Mouse (Mus musculus): ENCODE measurements around the gene Ctdspl. TPM values are rescaled to one million over a fixed set of nuclear protein-coding genes. Genes with fewer than 3 reads are reported as not detected.

The Ctdspl gene
- polyA plus RNA-seq, 1 experiment from 2014 or later, result 21.9 TPM

DNA sequence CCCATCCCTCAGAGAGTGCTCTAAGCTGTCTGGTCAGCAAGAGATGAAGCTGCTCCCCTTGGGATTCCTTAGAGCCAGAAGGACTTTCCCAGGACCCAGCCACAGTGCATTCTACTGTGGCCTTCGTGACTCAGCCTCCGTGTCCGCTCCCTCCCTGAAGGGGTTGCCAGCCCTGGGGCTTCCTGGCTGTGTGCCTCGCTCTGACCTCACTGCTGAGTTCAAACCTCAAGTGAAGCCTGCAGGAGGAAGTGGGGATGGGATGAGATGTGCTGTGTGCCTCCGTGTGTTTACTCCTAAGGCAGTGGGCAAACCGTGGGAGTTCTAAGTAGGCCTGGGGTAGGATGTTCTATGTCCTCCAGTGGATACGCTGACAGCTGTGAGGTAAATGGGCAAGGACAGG is 109.6 kb downstream of the Ctdspl start:
- WGBS, result 48% methylated on average over 7 of the region's 7 CpGs
- ATAC-seq (replicated peaks; ENCODE audit: low FRiP score, low read depth), result no peak
- Histone ChIP-seq H3K4me1 (replicated peaks; ENCODE audit: insufficient read depth, low read length) (peaks cover 6% of the 10 kb centered on the region; the same call in 1 of the 2 replicates), H3K4me3 (replicated peaks; ENCODE audit: low read depth, low read length) (no peak overlapping the region), H3K4me2 (ENCODE audit: low read length) (no peak overlapping the region), H3K36me3 (ENCODE audit: insufficient read depth, low read length) (peaks cover 28% of the 10 kb centered on the region), H3K9ac (ENCODE audit: low read depth, low read length) (no peak overlapping the region), H3K27ac (no peak overlapping the region), H3K27me3 (ENCODE audit: insufficient read depth, low read length) (no peaks in the 10 kb centered on the region), H3K9me3 (replicated peaks; ENCODE audit: low read length) (no peaks in the 10 kb centered on the region)
- no peak for TF ChIP-seq CTCF (IDR thresholded peaks at IDR 0.05; ENCODE audit: low read depth)
- no peak for DNase-seq (ENCODE audit: low spot score)

GRCm38 (mm10) chr9:119037076-119037730 is 111.0 kb downstream of the Ctdspl start:
- H3K4me3 ChIP-seq (replicated peaks; ENCODE audit: low read depth, low read length), result no peak overlapping the region
- no peak overlapping the region for H3K9ac ChIP-seq (ENCODE audit: low read depth, low read length)
- ATAC-seq (replicated peaks; ENCODE audit: low FRiP score, low read depth), result no peak
- 66% methylated on average over 15 of the region's 15 CpGs for WGBS
- no peak overlapping the region for H3K4me2 ChIP-seq (ENCODE audit: low read length)
- H3K27ac ChIP-seq, result peak overlapping the region; percentile 25; the same call in 1 of the 2 replicates
- peak; percentile 41 for DNase-seq (ENCODE audit: low spot score)
- no peaks in the 10 kb centered on the region for H3K9me3 ChIP-seq (replicated peaks; ENCODE audit: low read length)
- H3K36me3 ChIP-seq (ENCODE audit: insufficient read depth, low read length), result peaks cover 31% of the 10 kb centered on the region
- H3K4me1 ChIP-seq (replicated peaks; ENCODE audit: insufficient read depth, low read length), result peaks cover 3% of the 10 kb centered on the region; the same call in 1 of the 2 replicates
- TF ChIP-seq CTCF (IDR thresholded peaks at IDR 0.05; ENCODE audit: low read depth), result no peak
- no peaks in the 10 kb centered on the region for H3K27me3 ChIP-seq (ENCODE audit: insufficient read depth, low read length)

GRCm38 (mm10) chr9:119038574-119038973 is 112.3 kb downstream of the Ctdspl start:
- 91% methylated on average over 3 of the region's 3 CpGs for WGBS

GRCm38 (mm10) chr9:119040101-119040775 is 114.0 kb downstream of the Ctdspl start:
- no peak overlapping the region for H3K9ac ChIP-seq (ENCODE audit: low read depth, low read length)
- 88% methylated on average over 15 of the region's 15 CpGs for WGBS
- H3K4me1 ChIP-seq (replicated peaks; ENCODE audit: insufficient read depth, low read length), result 0 out of 2 replicates have a peak, but pooled peaks cover 2% of the 10 kb centered on the region
- H3K36me3 ChIP-seq (ENCODE audit: insufficient read depth, low read length), result peaks cover 27% of the 10 kb centered on the region
- no peak for TF ChIP-seq CTCF (IDR thresholded peaks at IDR 0.05; ENCODE audit: low read depth)
- H3K9me3 ChIP-seq (replicated peaks; ENCODE audit: low read length), result no peaks in the 10 kb centered on the region
- ATAC-seq (replicated peaks; ENCODE audit: low FRiP score, low read depth), result no peak
- no peak overlapping the region for H3K27ac ChIP-seq
- no peak overlapping the region for H3K4me2 ChIP-seq (ENCODE audit: low read length)
- H3K27me3 ChIP-seq (ENCODE audit: insufficient read depth, low read length), result no peaks in the 10 kb centered on the region
- no peak overlapping the region for H3K4me3 ChIP-seq (replicated peaks; ENCODE audit: low read depth, low read length)
- DNase-seq (ENCODE audit: low spot score), result no peak

More at GRCm38 (mm10) chr9:119038574-119038973, 112.3 kb downstream of the Ctdspl start:
- Histone ChIP-seq H3K4me3 (replicated peaks; ENCODE audit: low read depth, low read length) (no peak overlapping the region), H3K9ac (ENCODE audit: low read depth, low read length) (no peak overlapping the region), H3K36me3 (ENCODE audit: insufficient read depth, low read length) (peaks cover 29% of the 10 kb centered on the region), H3K4me1 (replicated peaks; ENCODE audit: insufficient read depth, low read length) (0 out of 2 replicates have a peak, but pooled peaks cover 2% of the 10 kb centered on the region), H3K9me3 (replicated peaks; ENCODE audit: low read length) (no peaks in the 10 kb centered on the region), H3K4me2 (ENCODE audit: low read length) (no peak overlapping the region), H3K27ac (no peak overlapping the region), H3K27me3 (ENCODE audit: insufficient read depth, low read length) (no peaks in the 10 kb centered on the region)
- no peak for TF ChIP-seq CTCF (IDR thresholded peaks at IDR 0.05; ENCODE audit: low read depth)
- no peak for ATAC-seq (replicated peaks; ENCODE audit: low FRiP score, low read depth)
- DNase-seq (ENCODE audit: low spot score), result no peak

DNA sequence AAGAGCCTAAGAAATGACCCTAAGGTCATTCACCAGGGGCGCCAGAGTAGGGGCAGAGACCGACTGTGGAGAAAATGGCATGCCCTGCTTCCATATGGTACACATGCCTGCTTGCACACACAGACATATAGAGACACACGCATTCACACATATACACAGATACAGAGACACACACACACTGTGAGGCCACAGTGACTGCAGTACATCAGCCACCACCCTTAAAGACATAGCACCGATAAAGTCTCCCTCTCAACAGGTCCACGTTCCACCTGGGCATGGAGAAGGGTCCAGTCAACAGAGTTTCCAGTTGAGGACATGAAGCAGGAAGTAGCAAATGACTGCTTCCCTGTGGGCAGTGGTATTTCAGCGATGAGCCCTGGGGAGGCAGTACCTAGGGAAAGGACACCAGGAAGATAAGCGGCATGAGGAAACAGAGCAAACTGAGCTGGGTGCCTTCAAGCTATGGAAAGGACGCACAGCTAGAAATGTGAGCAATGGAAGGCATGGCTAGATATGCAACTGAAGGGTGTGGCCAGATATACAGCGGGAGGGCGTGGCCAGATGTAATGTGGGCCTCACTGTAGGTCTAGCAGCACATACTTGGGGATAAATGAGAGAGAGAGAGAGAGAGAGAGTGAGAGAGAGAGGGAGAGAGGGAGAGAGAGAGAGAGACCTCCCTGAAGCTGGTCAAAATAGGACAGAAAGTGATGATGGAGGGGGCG is 122.1 kb downstream of the Ctdspl start:
- Histone ChIP-seq H3K4me2 (ENCODE audit: low read length) (no peak overlapping the region), H3K27me3 (ENCODE audit: insufficient read depth, low read length) (no peaks in the 10 kb centered on the region), H3K9me3 (replicated peaks; ENCODE audit: low read length) (no peaks in the 10 kb centered on the region), H3K36me3 (ENCODE audit: insufficient read depth, low read length) (peaks cover 6% of the 10 kb centered on the region; the same call in 1 of the 2 replicates), H3K27ac (no peak overlapping the region), H3K4me1 (replicated peaks; ENCODE audit: insufficient read depth, low read length) (peaks cover 16% of the 10 kb centered on the region), H3K4me3 (replicated peaks; ENCODE audit: low read depth, low read length) (no peak overlapping the region), H3K9ac (ENCODE audit: low read depth, low read length) (no peak overlapping the region)
- 76% methylated on average over 11 of the region's 11 CpGs for WGBS
- no peak for DNase-seq (ENCODE audit: low spot score)
- ATAC-seq (replicated peaks; ENCODE audit: low FRiP score, low read depth), result no peak
- TF ChIP-seq CTCF (IDR thresholded peaks at IDR 0.05; ENCODE audit: low read depth), result no peak

DNA sequence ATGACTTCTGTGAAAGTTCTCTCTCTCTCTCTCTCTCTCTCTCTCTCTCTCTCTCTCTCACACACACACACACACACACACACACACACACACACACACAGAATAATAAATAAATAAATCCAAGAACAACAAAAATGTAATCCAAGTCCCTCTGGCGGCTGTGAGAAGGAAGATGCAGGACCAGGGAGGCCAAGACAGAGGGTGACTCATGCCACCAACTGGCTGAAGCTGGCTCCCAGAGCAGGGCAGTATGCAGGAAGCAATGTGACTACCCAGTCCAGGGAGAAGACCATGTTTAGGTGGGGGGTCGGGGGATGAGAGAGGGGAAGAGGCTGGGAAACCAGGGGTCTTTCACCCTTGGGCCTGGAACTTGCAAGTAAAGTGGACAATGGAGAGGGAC is 124.9 kb downstream of the Ctdspl start:
- peak; percentile 69 for DNase-seq (ENCODE audit: low spot score)
- H3K27me3 ChIP-seq (ENCODE audit: insufficient read depth, low read length), result no peaks in the 10 kb centered on the region
- ATAC-seq (replicated peaks; ENCODE audit: low FRiP score, low read depth), result 0 out of 2 replicates have a peak, but pooled peaks have one; percentile 40
- H3K4me2 ChIP-seq (ENCODE audit: low read length), result no peak overlapping the region
- no peaks in the 10 kb centered on the region for H3K9me3 ChIP-seq (replicated peaks; ENCODE audit: low read length)
- H3K9ac ChIP-seq (ENCODE audit: low read depth, low read length), result no peak overlapping the region
- no peaks in the 10 kb centered on the region for H3K36me3 ChIP-seq (ENCODE audit: insufficient read depth, low read length)
- TF ChIP-seq CTCF (IDR thresholded peaks at IDR 0.05; ENCODE audit: low read depth), result peak; percentile 63
- peak overlapping the region; percentile 22; the same call in 1 of the 2 replicates for H3K27ac ChIP-seq
- H3K4me3 ChIP-seq (replicated peaks; ENCODE audit: low read depth, low read length), result no peak overlapping the region
- 41% methylated on average over 2 of the region's 2 CpGs for WGBS
- H3K4me1 ChIP-seq (replicated peaks; ENCODE audit: insufficient read depth, low read length), result peaks cover 20% of the 10 kb centered on the region
